In the genomic region with DNA sequence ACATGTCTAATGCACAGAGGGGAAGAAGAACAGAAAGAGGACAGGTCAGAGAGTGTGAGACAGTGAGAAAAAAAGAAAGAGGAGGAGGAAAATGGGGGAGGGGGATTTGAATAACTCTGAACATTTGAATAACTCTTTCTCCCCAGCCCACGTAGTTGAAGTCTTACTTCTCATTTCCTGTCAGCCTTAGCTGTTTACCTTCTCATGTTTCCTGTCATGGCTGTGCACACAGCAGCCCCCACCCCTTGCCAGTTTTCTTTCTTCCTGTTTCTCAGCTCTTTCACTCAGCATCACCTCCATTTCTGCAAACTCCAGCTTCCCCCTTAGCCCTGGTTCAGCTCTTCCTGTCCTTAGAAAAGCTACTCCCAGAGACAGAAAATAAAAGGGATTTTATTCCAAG, we compare ENCODE assay signal across 15 mouse cellular contexts. TPM values are rescaled to one million over a fixed set of nuclear protein-coding genes. Genes with fewer than 3 reads are reported as not detected.
A peak's percentile ranks its signal among the peaks of the same experiment; 100 is the strongest.
DNase-seq lines count a peak whose midpoint lies in the region; ATAC-seq lines count a peak whose summit lies in the region.
"Had no signal": no experiment of that assay in that cellular context is flagged by ENCODE, and none has a peak within 500 bp of the region (broad histone marks: within the 10 kb centered on the region; RNA-seq: fewer than 3 reads in every experiment).

No protein-coding gene starts in this region.

- intact Hi-C loops in heart, postnatal 10 days (cut with DNase I), result no loop called here

- no peaks in the 10 kb centered on the region for H3K27me3 ChIP-seq in kidney, embryonic 15.5 days

- no peak for DNase-seq in kidney, postnatal 36 days
- peak; percentile 46 to 63 for DNase-seq in B cell, adult 2 months
- peak; percentile 74 to 81 for DNase-seq in spleen, postnatal 36 days (ENCODE audit: low spot score in 2 of 2)
- no peak for DNase-seq in c-Kit-positive CD71-positive TER-119-positive erythroid progenitor cells, embryonic 14.5 days (ENCODE audit: low spot score)
- DNase-seq in cerebellum, adult 11 months, result no peak
- no peak for DNase-seq in heart, postnatal 10 days
- DNase-seq: cerebellum, adult 2 months; gastrocnemius, postnatal 10 days had no signal

- no peak overlapping the region for H3K4me2 ChIP-seq in kidney, embryonic 15.5 days

- no peaks in the 10 kb centered on the region for H3K36me3 ChIP-seq in kidney, embryonic 15.5 days

- peak; percentile 62 for ATAC-seq in kidney, embryonic 15.5 days (replicated peaks; ENCODE audit: low FRiP score)
- peak; percentile 96 for ATAC-seq in activated CD4-positive, CD25-positive, alpha-beta regulatory T cell, adult 4 months
- ATAC-seq: intestine, embryonic 16.5 days had no signal

- WGBS in kidney, embryonic 15.5 days, result 0% methylated on average over 1 of the region's 1 CpGs

- H3K9me3 ChIP-seq in kidney, embryonic 15.5 days (replicated peaks), result no peaks in the 10 kb centered on the region

- H3K27ac ChIP-seq in kidney, embryonic 15.5 days, result no peak overlapping the region

- peaks cover 7% of the 10 kb centered on the region; the same call in 1 of the 2 replicates for H3K4me1 ChIP-seq in kidney, embryonic 15.5 days

- H3K4me3 ChIP-seq in kidney, embryonic 15.5 days (replicated peaks), result no peak overlapping the region

- H3K9ac ChIP-seq in kidney, embryonic 15.5 days, result no peak overlapping the region

RNA-seq across cellular contexts. Expression of gene Izumo1r, which starts 22.8 kb away (rescaled TPM):
- 0.16 and 0.21 TPM in 2 replicates for polyA plus RNA-seq in kidney, embryonic 15.5 days (2015; fragmentation: Nextera tagmentation; extraction: Ambion mirVana)
- 1,000 to 10,000 TPM in 1 of 2 experiments, 100 to 1,000 TPM in 1; 971 to 1,075 TPM for polyA plus RNA-seq in activated CD4-positive, CD25-positive, alpha-beta regulatory T cell, adult 4 months (2017; shearing (Covaris generic))
- total RNA-seq in heart, postnatal 10 days (2021), result not detected
- total RNA-seq: gastrocnemius, postnatal 10 days; monocyte, adult 5-6 weeks had no signal
- polyA plus RNA-seq: cerebellum, adult 2 months; forebrain, embryonic 11.5 days; heart, embryonic 14.5 days; intestine, embryonic 16.5 days; limb, embryonic 11.5 days had no signal

Comparison
In these comparisons a context has a peak if more than half of its experiments do, and no peak if none do; other contexts are left out.
1. DNase-seq: peak in B cell, adult 2 months (2 of 2) and spleen, postnatal 36 days (2 of 2); none in kidney, postnatal 36 days (0 of 2), c-Kit-positive CD71-positive TER-119-positive erythroid progenitor cells, embryonic 14.5 days (single experiment), cerebellum, adult 11 months (single experiment) and heart, postnatal 10 days (0 of 2).
2. RNA of gene Izumo1r, which starts 22.8 kb away (polyA plus RNA-seq): 971 to 1,075 TPM in activated CD4-positive, CD25-positive, alpha-beta regulatory T cell, adult 4 months; 0.16 to 0.21 TPM in kidney, embryonic 15.5 days; every median in the first group is over 100 times any median in the second.